ENCODE assay signal across 9 mouse cellular contexts in genomic region chr7:118995671-118996070, GRCm38 (mm10). TPM values are rescaled to one million over a fixed set of nuclear protein-coding genes. Genes with fewer than 3 reads are reported as not detected.
A peak's percentile ranks its signal among the peaks of the same experiment; 100 is the strongest.
DNase-seq lines count a peak whose midpoint lies in the region; ATAC-seq and TF ChIP-seq lines count a peak whose summit lies in the region.
"Had no signal": no experiment of that assay in that cellular context is flagged by ENCODE, and none has a peak within 500 bp of the region (broad histone marks: within the 10 kb centered on the region; RNA-seq: fewer than 3 reads in every experiment).

No protein-coding gene starts in this region.

- peak overlapping the region; percentile 88 for H3K4me2 ChIP-seq in forebrain, embryonic 11.5 days (ENCODE audit: low read depth, low read length, severe bottlenecking)
- H3K4me2 ChIP-seq in liver, embryonic 15.5 days, result peak overlapping the region; percentile 65; the same call in 1 of the 2 replicates

- DNase-seq in gastrocnemius, adult 2 months, result no peak
- DNase-seq in gastrocnemius, postnatal 36 days, result no peak
- DNase-seq in forebrain, embryonic 11.5 days (ENCODE audit: low spot score), result peak; percentile 61
- DNase-seq in B cell, adult 2 months, result no peak
- DNase-seq in left cerebral cortex, postnatal 25 days (ENCODE audit: low spot score in 2 of 2), result no peak
- no peak for DNase-seq in left cerebral cortex, postnatal 14 days (ENCODE audit: low spot score in 2 of 2)

- H3K9ac ChIP-seq in forebrain, embryonic 11.5 days (ENCODE audit: low read length), result no peak overlapping the region
- no peak overlapping the region for H3K9ac ChIP-seq in liver, embryonic 15.5 days

- 0 out of 2 replicates have a peak, but pooled peaks cover 5% of the 10 kb centered on the region for H3K9me3 ChIP-seq in E14TG2a.4 (ENCODE audit: low read length)
- H3K9me3 ChIP-seq in forebrain, embryonic 11.5 days (ENCODE audit: control insufficient read depth, low read length), result no peaks in the 10 kb centered on the region
- no peaks in the 10 kb centered on the region for H3K9me3 ChIP-seq in liver, embryonic 15.5 days (replicated peaks)

- ATAC-seq in forebrain, embryonic 11.5 days (replicated peaks; ENCODE audit: low FRiP score), result peak; percentile 8; the same call in 1 of the 2 replicates
- no peak for ATAC-seq in liver, embryonic 15.5 days (ENCODE audit: insufficient read depth)

- peak overlapping the region; percentile 93 for H3K4me3 ChIP-seq in gastrocnemius, adult 2 months
- peak overlapping the region; percentile 84 for H3K4me3 ChIP-seq in E14TG2a.4 (replicated peaks; ENCODE audit: low read length)
- H3K4me3 ChIP-seq in forebrain, embryonic 11.5 days (ENCODE audit: low read depth, low read length), result peak overlapping the region; percentile 66
- no peak overlapping the region for H3K4me3 ChIP-seq in liver, embryonic 15.5 days (replicated peaks)

- no peak for TF ChIP-seq CTCF in gastrocnemius, adult 2 months (IDR thresholded peaks at IDR 0.05)
- no peak for TF ChIP-seq CTCF in E14TG2a.4 (conservative IDR thresholded peaks at IDR 0.05; ENCODE audit: low read length)

- 5% methylated on average over 14 of the region's 14 CpGs for whole genome bisulfite sequencing in forebrain, embryonic 11.5 days
- WGBS in liver, embryonic 15.5 days (ENCODE audit: insufficient replicate concordance), result 13% methylated on average over 14 of the region's 14 CpGs

- H3K4me1 ChIP-seq in E14TG2a.4 (replicated peaks; ENCODE audit: low read depth, low read length), result peaks cover 47% of the 10 kb centered on the region
- peaks cover 21% of the 10 kb centered on the region for H3K4me1 ChIP-seq in forebrain, embryonic 11.5 days (replicated peaks; ENCODE audit: control insufficient read depth, insufficient read depth, low read length)
- H3K4me1 ChIP-seq in liver, embryonic 15.5 days (replicated peaks), result peaks cover 18% of the 10 kb centered on the region

- no peaks in the 10 kb centered on the region for H3K36me3 ChIP-seq in E14TG2a.4 (ENCODE audit: insufficient read depth, low read length)
- no peaks in the 10 kb centered on the region for H3K36me3 ChIP-seq in forebrain, embryonic 11.5 days (ENCODE audit: control insufficient read depth, insufficient read depth, low read length)
- H3K36me3 ChIP-seq in liver, embryonic 15.5 days (replicated peaks), result no peaks in the 10 kb centered on the region

- peaks cover 26% of the 10 kb centered on the region for H3K27me3 ChIP-seq in E14TG2a.4 (ENCODE audit: insufficient read depth, low read length)
- H3K27me3 ChIP-seq in forebrain, embryonic 11.5 days (ENCODE audit: control insufficient read depth, insufficient read depth, low read length), result no peaks in the 10 kb centered on the region
- H3K27me3 ChIP-seq in liver, embryonic 15.5 days, result peaks cover 43% of the 10 kb centered on the region

- H3K27ac ChIP-seq in gastrocnemius, adult 2 months, result peak overlapping the region; percentile 80
- no peak overlapping the region for H3K27ac ChIP-seq in forebrain, embryonic 11.5 days (ENCODE audit: low read depth, low read length)
- no peak overlapping the region for H3K27ac ChIP-seq in liver, embryonic 15.5 days (replicated peaks)

- intact Hi-C loops in gastrocnemius, adult 2 months (cut with DNase I), result loop anchor here (1.0 to 2.0 kb wide), 4 partner anchors 69 to 229 kb away; partner anchors contain the start of gene Iqck
- intact Hi-C loops in gastrocnemius, postnatal 36 days (cut with DNase I), result loop anchor here (1.0 to 2.0 kb wide), 2 partner anchors 77 to 229 kb away; no protein-coding TSS in a partner anchor
- intact Hi-C loops in left cerebral cortex, postnatal 25 days (cut with DNase I), result loop anchor here (1.0 to 5.0 kb wide), 2 partner anchors 118 to 229 kb away; no protein-coding TSS in a partner anchor
- intact Hi-C loops in left cerebral cortex, postnatal 14 days (cut with DNase I), result loop anchor here (1.0 to 10.0 kb wide), 2 partner anchors 229 to 401 kb away; partner anchors contain the start of gene Tmc5

RNA-seq across cellular contexts. Expression of gene Gprc5b, which starts 0.7 kb away (rescaled TPM):
- 10 to 100 TPM; 10.5 to 14.0 TPM for total RNA-seq in gastrocnemius, adult 2 months (2021)
- 10 to 100 TPM; 14.0 to 19.0 TPM for total RNA-seq in gastrocnemius, postnatal 36 days (2021)
- polyA plus RNA-seq in forebrain, embryonic 11.5 days (2014; fragmentation: Nextera tagmentation; extraction: Ambion mirVana), result 18.1 and 19.8 TPM in 2 replicates
- polyA plus RNA-seq in liver, embryonic 15.5 days (2015; fragmentation: Nextera tagmentation; extraction: Ambion mirVana), result 0.17 and 0.51 TPM in 2 replicates
- 10 to 100 TPM; 98.0 to 99.8 TPM for total RNA-seq in left cerebral cortex, postnatal 25 days (2021)
- total RNA-seq in left cerebral cortex, postnatal 14 days (2021), result 10 to 100 TPM; 59.1 to 70.6 TPM
- total RNA-seq: MEL had no signal
